In genomic region chr11:118738323-118738722, GRCm38 (mm10) we compare ENCODE assay signal across 10 mouse cellular contexts.
DNase-seq lines count a peak whose midpoint lies in the region; ATAC-seq lines count a peak whose summit lies in the region.
"Had no signal": no experiment of that assay in that cellular context is flagged by ENCODE, and none has a peak within 500 bp of the region (broad histone marks: within the 10 kb centered on the region; RNA-seq: fewer than 3 reads in every experiment).

No protein-coding gene starts in this region.

- no peak overlapping the region for H3K9ac ChIP-seq in limb, embryonic 11.5 days (ENCODE audit: low read length)
- H3K9ac ChIP-seq: liver, embryonic 13.5 days had no signal

- 0 out of 2 replicates have a peak, but pooled peaks cover 2% of the 10 kb centered on the region for H3K27me3 ChIP-seq in limb, embryonic 11.5 days (ENCODE audit: control insufficient read depth, insufficient read depth, low read length)
- peaks cover 48% of the 10 kb centered on the region for H3K27me3 ChIP-seq in limb, embryonic 10.5 days (ENCODE audit: low read depth, poor library complexity, severe bottlenecking)
- peaks cover 26% of the 10 kb centered on the region for H3K27me3 ChIP-seq in embryonic facial prominence, embryonic 10.5 days (replicated peaks; ENCODE audit: low read depth, poor library complexity, severe bottlenecking)

- WGBS in limb, embryonic 11.5 days: 22% methylated on average over 7 of the region's 7 CpGs
- 30% methylated on average over 7 of the region's 7 CpGs for WGBS in limb, embryonic 10.5 days
- WGBS in embryonic facial prominence, embryonic 10.5 days: 28% methylated on average over 7 of the region's 7 CpGs

- peak; percentile 45 for DNase-seq in cerebellum, adult 9-11 months
- no peak for DNase-seq in cerebellum, adult 8-10 months
- peak; percentile 31 for DNase-seq in limb, embryonic 11.5 days (ENCODE audit: low spot score)
- no peak for DNase-seq in limb, embryonic 10.5 days (ENCODE audit: low spot score)
- peak; percentile 38 for DNase-seq in A20 (ENCODE audit: low read depth, low spot score)
- DNase-seq in embryonic facial prominence, embryonic 10.5 days (ENCODE audit: low spot score): peak; percentile 42
- DNase-seq in yolk sac, embryonic 10.5 days (ENCODE audit: low spot score): no peak
- no peak for DNase-seq in adrenal gland, adult 8-10 months

- H3K36me3 ChIP-seq in limb, embryonic 11.5 days (ENCODE audit: control insufficient read depth, insufficient read depth, low read length): no peaks in the 10 kb centered on the region
- H3K36me3 ChIP-seq in limb, embryonic 10.5 days: no peaks in the 10 kb centered on the region
- no peaks in the 10 kb centered on the region for H3K36me3 ChIP-seq in embryonic facial prominence, embryonic 10.5 days (replicated peaks)
- H3K36me3 ChIP-seq: liver, embryonic 13.5 days; midbrain, embryonic 10.5 days had no signal

- no peak overlapping the region for H3K4me3 ChIP-seq in limb, embryonic 11.5 days (ENCODE audit: low read depth, low read length)
- no peak overlapping the region for H3K4me3 ChIP-seq in limb, embryonic 10.5 days
- no peak overlapping the region for H3K4me3 ChIP-seq in embryonic facial prominence, embryonic 10.5 days
- H3K4me3 ChIP-seq: liver, embryonic 13.5 days had no signal

- H3K4me1 ChIP-seq in limb, embryonic 11.5 days (ENCODE audit: control insufficient read depth, insufficient read depth, low read length): peaks cover 7% of the 10 kb centered on the region
- H3K4me1 ChIP-seq in limb, embryonic 10.5 days: peaks cover 20% of the 10 kb centered on the region
- H3K4me1 ChIP-seq in embryonic facial prominence, embryonic 10.5 days: peaks cover 36% of the 10 kb centered on the region
- H3K4me1 ChIP-seq: liver, embryonic 13.5 days had no signal

- no peak overlapping the region for H3K4me2 ChIP-seq in limb, embryonic 11.5 days (ENCODE audit: low read depth, severe bottlenecking)
- H3K4me2 ChIP-seq: liver, embryonic 13.5 days had no signal

- no peak for ATAC-seq in limb, embryonic 11.5 days (ENCODE audit: insufficient number of reproducible peaks, low FRiP score, low TSS enrichment, low read depth)

- no peaks in the 10 kb centered on the region for H3K9me3 ChIP-seq in limb, embryonic 11.5 days (ENCODE audit: control insufficient read depth, low read length)
- no peaks in the 10 kb centered on the region for H3K9me3 ChIP-seq in limb, embryonic 10.5 days (replicated peaks)
- no peaks in the 10 kb centered on the region for H3K9me3 ChIP-seq in embryonic facial prominence, embryonic 10.5 days
- H3K9me3 ChIP-seq: liver, embryonic 13.5 days; midbrain, embryonic 10.5 days had no signal

- H3K27ac ChIP-seq in limb, embryonic 11.5 days (replicated peaks; ENCODE audit: low read depth, low read length): no peak overlapping the region
- H3K27ac ChIP-seq in limb, embryonic 10.5 days: no peak overlapping the region
- no peak overlapping the region for H3K27ac ChIP-seq in embryonic facial prominence, embryonic 10.5 days (replicated peaks)
- H3K27ac ChIP-seq: liver, embryonic 13.5 days had no signal

Comparison
In these comparisons a context has a peak if more than half of its experiments do, and no peak if none do; other contexts are left out.
1. DNase-seq: peak in cerebellum, adult 9-11 months (single experiment), limb, embryonic 11.5 days (single experiment), A20 (single experiment) and embryonic facial prominence, embryonic 10.5 days (single experiment); none in cerebellum, adult 8-10 months (single experiment), limb, embryonic 10.5 days (single experiment), yolk sac, embryonic 10.5 days (single experiment) and adrenal gland, adult 8-10 months (single experiment).